Mouse (Mus musculus): Measurements from ENCODE around the gene Ccdc162.
A peak's percentile ranks its signal among the peaks of the same experiment; 100 is the strongest.

Ccdc162 gene

GRCm38 (mm10) chr10:41716029-41716897 lies at the start of gene Ccdc162:
Gene Ccdc162, minus strand, starts transcription at chr10:41716634.
- no peak for DNase-seq (ENCODE audit: low spot score)

GRCm38 (mm10) chr10:41765586-41765985 lies 49.2 kb upstream of the Ccdc162 start:
- DNase-seq (ENCODE audit: low spot score): no peak

DNA sequence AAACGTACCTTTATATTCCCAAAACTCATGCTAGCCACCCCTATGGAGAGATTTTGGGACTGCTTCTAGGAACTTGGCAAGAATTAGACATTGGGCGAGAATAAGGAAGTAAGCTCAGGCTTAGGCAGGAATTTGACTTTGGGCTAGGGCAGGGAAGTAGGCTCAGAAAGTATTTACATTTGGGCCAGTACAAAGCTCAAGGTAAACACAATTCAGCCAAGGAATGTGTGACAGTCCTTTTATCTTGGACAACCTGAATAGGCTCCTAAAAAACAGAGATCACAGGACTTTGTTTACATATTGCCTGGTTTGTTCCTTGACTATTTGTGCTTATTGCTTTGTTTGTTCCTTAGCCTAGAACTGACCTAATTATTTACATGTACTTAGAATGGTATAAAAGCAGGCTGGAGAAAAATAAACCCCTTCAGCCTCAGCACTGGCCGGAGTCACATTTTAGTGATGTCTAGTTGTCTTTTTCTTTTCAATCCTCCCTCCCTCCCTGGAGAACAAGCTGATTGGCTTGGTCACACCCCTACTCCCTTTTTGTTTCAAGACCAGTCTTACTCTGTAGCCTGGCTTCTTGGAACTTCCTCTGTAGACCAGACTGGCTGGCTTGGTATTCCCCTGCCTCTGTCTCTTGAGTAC lies 47.4 kb upstream of the Ccdc162 start:
- DNase-seq (ENCODE audit: low spot score): no peak

DNA sequence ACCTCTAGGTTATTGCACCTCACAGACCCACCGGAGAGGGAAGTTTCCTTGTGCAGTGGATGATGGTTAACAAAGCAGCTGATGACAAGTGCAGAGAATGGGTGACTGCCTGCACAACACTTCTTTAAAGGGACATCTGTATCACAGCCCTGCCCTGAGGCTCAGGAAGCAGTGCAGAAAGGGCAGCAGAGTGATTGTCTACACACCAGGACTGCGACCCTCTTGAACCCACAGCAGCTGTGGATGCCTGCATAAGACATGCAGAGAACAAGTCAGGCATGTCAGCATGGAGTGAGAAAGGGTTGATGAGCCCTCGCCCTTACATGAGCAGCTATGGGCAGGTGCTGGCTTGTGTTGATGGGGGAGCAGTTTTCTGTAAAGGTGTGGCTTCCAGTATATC lies 44.4 kb upstream of the Ccdc162 start:
- no peak for DNase-seq (ENCODE audit: low spot score)

DNA sequence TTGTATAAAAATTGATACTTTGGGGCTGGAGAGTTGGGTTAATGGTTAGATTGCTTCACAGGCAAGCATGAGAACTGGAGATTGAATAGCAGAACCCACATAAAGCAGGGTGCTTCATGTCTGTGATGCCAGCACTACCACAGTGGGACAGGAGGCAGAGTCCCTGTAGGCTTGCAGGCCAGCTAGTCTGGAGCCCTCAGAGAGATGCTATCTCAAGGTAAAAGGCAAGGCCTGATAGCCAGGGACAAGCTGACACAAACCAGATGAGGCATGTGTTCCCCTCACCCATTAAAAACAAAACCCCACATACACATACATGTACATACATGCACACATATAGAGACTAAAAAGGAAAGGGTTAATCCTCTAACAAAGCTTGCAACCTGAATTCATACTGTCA lies 41.6 kb upstream of the Ccdc162 start:
- no peak for DNase-seq (ENCODE audit: low spot score)

GRCm38 (mm10) chr10:41757226-41757625 lies 40.8 kb upstream of the Ccdc162 start:
- no peak for DNase-seq (ENCODE audit: low spot score)

GRCm38 (mm10) chr10:41751867-41752480 lies 35.5 kb upstream of the Ccdc162 start:
- no peak for DNase-seq (ENCODE audit: low spot score)

GRCm38 (mm10) chr10:41749306-41749705 lies 32.9 kb upstream of the Ccdc162 start:
- DNase-seq (ENCODE audit: low spot score): no peak

DNA sequence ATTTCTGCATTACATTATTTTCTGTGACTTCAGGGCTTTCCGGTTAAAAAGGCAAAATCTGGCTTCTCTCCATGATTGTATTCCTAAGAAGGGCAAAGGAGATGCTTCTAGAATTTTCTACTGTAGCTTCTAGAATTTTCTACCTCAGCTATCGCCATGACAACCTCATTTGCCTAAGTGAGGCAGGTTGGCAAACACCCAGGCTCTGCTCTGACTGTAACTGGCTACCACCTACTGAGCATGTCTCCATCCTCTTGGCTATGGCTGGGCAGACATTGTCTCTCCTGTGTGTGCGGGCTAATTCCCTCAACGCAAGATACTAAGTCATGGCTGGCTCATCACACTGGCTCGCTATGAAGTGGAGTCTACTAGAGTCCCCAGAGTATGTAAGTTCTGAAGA lies 30.1 kb upstream of the Ccdc162 start:
- DNase-seq (ENCODE audit: low spot score): no peak

GRCm38 (mm10) chr10:41744006-41744405 lies 27.6 kb upstream of the Ccdc162 start:
- no peak for DNase-seq (ENCODE audit: low spot score)

DNA sequence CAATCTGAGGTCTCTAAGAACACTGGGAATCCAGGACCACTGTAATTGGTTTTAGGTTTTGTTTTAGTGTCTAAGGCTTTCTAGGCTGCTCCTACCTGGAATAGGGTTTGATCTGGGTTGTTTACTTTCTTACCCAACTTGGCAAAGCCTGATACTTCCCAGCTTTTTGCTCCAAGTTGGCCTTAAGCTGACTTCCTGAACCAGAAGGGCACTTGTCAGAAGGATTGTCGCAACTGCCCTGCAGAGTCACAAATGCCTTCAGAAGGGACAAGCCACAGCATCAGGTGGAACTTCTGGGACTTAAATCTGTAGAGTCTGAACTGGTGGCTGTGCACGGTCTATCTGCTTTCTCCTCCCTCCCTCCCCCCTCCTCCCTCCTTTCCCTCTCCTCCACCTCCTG lies 23.8 kb upstream of the Ccdc162 start:
- no peak for DNase-seq (ENCODE audit: low spot score)

- DNase-seq (ENCODE audit: low spot score): no peak
Measured at GRCm38 (mm10) chr10:41737245-41737644, 20.8 kb upstream of the Ccdc162 start.

DNA sequence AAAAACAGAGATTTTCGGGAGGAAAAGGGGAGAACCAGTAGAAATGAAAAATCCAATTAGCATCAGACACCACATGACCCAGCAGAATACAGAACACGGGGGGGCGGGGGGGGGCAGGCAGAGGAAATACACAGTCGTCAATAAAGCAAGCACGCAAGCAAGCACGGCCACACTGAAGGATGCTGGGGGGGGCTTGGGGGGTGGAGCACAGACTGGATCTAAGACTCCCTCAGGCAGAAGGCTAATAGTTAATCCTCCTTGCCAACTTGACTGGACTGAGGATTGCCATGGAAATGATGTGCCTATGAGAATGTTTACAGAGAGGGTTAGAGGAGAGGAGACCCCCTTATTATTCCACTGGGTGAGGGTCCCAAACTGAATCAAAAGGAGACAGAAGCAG lies 19.0 kb upstream of the Ccdc162 start:
- DNase-seq (ENCODE audit: low spot score): no peak

- no peak for DNase-seq (ENCODE audit: low spot score)
Measured at GRCm38 (mm10) chr10:41733214-41733613, 16.8 kb upstream of the Ccdc162 start.

DNA sequence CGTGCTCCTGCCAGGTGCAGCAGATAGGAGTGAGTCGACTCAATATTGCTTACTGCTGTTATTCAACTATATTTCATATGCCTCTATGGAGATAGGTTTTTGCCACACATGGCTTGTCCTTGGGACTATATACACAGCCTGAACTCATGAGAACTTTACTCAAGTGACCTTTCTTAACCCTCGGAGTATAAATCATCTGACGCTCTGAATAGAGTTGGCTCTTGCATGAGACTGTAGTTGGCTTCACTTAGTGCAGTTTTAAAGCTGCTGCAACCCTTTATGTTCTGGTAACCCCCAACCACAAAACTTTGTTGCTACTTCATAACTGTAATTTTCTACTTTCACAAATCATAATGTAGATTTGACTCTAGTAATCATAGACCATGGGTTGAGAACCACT lies 15.5 kb upstream of the Ccdc162 start:
- DNase-seq (ENCODE audit: low spot score): no peak

- DNase-seq (ENCODE audit: low spot score): no peak
Measured at GRCm38 (mm10) chr10:41730746-41731145, 14.3 kb upstream of the Ccdc162 start.

GRCm38 (mm10) chr10:41726215-41726614 lies 9.8 kb upstream of the Ccdc162 start:
- no peak for DNase-seq (ENCODE audit: low spot score)

DNA sequence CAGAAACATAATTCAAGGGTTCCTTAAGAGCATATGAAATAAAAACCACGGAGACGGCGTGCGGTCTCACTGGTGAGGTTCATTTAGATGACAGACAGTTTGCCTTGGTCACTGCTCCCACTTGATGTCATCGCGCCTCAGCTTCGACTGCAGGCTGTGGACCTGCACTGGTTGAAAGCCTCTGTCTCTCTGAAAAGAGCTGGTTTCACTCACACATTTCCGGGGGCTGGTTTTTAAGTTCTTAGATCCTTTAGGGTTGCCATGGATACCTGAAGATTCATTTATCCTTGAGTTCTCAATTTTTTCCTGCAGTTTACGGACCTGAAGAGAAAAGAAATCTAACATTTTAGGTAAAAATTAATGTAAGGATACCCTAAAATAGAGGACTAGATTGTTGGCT lies 3.2 kb upstream of the Ccdc162 start:
- no peak for DNase-seq (ENCODE audit: low spot score)

DNA sequence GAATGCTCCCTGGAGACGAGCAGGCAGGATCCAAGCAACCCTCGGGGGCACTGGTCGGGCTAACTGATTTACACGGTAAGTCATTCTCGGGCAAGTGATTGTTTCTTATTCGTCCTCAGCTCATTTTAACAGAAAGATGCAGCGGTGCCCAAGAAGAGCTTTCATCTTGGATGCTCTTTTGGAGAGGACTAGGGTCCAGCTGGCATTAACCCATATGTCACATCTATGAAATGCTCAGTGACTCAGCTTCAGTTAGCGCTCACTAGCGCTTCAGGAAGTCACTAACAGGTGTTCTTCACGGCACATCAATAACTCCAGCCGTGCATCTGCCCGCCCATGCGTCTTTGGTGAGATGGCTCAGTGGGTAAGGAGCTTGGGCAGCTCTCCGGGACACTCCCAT lies 877 bp downstream of the Ccdc162 start:
- DNase-seq (ENCODE audit: low spot score): peak; percentile 24

- DNase-seq (ENCODE audit: low spot score): no peak
Measured at GRCm38 (mm10) chr10:41711467-41711866, 5.0 kb downstream of the Ccdc162 start.

DNA sequence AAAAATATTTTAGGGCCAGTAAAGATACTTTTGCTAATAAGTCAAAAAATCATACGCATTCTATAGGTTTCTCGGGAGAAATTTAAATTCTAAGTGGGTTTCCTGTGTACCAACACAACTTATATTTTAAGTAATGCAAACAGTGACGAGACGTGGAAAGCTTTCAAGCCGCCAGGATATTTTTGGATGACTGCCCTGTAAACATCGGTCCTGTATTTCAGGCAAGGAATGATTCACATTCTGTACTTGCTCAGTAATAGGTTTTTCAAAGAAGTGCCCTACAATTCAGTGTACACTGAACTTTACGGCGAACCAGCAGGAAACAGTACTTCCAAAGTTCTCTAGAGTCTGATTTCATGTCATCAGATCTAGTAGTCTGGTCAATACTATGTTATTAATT lies 5.7 kb downstream of the Ccdc162 start:
- no peak for DNase-seq (ENCODE audit: low spot score)

DNA sequence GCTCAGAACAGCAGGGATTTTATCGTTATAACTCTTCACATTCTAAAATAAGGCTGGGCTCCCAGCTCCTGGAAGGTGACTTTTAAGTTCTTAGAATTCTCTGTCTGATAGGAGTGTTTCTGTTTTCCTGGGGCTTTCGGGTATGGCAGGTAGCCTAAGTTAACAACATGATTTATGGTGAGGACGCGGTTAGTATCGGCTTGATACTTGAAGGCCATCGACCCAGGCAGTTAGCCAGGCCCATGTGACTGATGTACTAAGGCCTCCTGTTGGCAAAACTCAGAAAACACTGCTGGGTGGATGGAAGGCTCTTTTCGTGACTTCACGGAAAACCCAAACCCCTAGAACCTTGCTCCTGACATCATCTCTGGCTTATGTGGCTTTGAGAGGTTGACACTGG lies 7.1 kb downstream of the Ccdc162 start:
- DNase-seq (ENCODE audit: low spot score): no peak

GRCm38 (mm10) chr10:41699669-41700068 lies 16.8 kb downstream of the Ccdc162 start:
- no peak for DNase-seq (ENCODE audit: low spot score)

All from retina, embryonic 14.5 days (tissue).